8 mouse cellular contexts compared by ENCODE assay signal in genomic region chrX:104200388-104200735, GRCm38 (mm10). TPM values are rescaled to one million over a fixed set of nuclear protein-coding genes. Genes with fewer than 3 reads are reported as not detected.
DNase-seq lines count a peak whose midpoint lies in the region; ATAC-seq and TF ChIP-seq lines count a peak whose summit lies in the region.

No protein-coding gene starts in this region.

- peak overlapping the region; percentile 67 for H3K27ac ChIP-seq in lung, embryonic 14.5 days (ENCODE audit: low read depth)
- peak overlapping the region; percentile 59 for H3K27ac ChIP-seq in heart, embryonic 16.5 days (ENCODE audit: low read length)
- H3K27ac ChIP-seq in midbrain, embryonic 15.5 days, result peak overlapping the region; percentile 97

- H3K4me2 ChIP-seq in lung, embryonic 14.5 days, result peak overlapping the region; percentile 65
- H3K4me2 ChIP-seq in heart, embryonic 16.5 days (ENCODE audit: low read depth, low read length), result peak overlapping the region; percentile 77
- peak overlapping the region; percentile 60 for H3K4me2 ChIP-seq in midbrain, embryonic 15.5 days

- H3K36me3 ChIP-seq in lung, embryonic 14.5 days (ENCODE audit: insufficient read depth), result no peaks in the 10 kb centered on the region
- H3K36me3 ChIP-seq in heart, embryonic 16.5 days (ENCODE audit: control insufficient read depth, insufficient read depth), result no peaks in the 10 kb centered on the region
- no peaks in the 10 kb centered on the region for H3K36me3 ChIP-seq in midbrain, embryonic 15.5 days (replicated peaks)

- DNase-seq in lung, embryonic 14.5 days, result no peak
- DNase-seq in lung, postnatal 36 days, result no peak
- DNase-seq in cerebellum, postnatal 14 days, result peak; percentile 57 to 74
- DNase-seq in layer of hippocampus, postnatal 36 days, result peak; percentile 26 to 45
- no peak for DNase-seq in ovary, postnatal 10 days (ENCODE audit: low spot score)

- 0 out of 2 replicates have a peak, but pooled peaks cover 9% of the 10 kb centered on the region for H3K27me3 ChIP-seq in lung, embryonic 14.5 days (ENCODE audit: insufficient read depth, low read length)
- peaks cover 10% of the 10 kb centered on the region for H3K27me3 ChIP-seq in heart, embryonic 16.5 days (ENCODE audit: control insufficient read depth, insufficient read depth, low read length)
- H3K27me3 ChIP-seq in midbrain, embryonic 15.5 days (replicated peaks), result peaks cover 8% of the 10 kb centered on the region; the same call in 1 of the 2 replicates

- WGBS in lung, embryonic 14.5 days, result 14% methylated on average over 21 of the region's 37 CpGs
- 24% methylated on average over 7 of the region's 37 CpGs for WGBS in heart, embryonic 16.5 days
- 27% methylated on average over 26 of the region's 37 CpGs for WGBS in midbrain, embryonic 15.5 days

- peak; percentile 75 for ATAC-seq in lung, embryonic 14.5 days (ENCODE audit: insufficient read depth)
- peak; percentile 50 for ATAC-seq in heart, embryonic 16.5 days (replicated peaks; ENCODE audit: extremely low read depth, insufficient read depth, low FRiP score)
- ATAC-seq in midbrain, embryonic 15.5 days (replicated peaks), result peak; percentile 64; the same call in 1 of the 2 replicates
- no peak for ATAC-seq in granulocyte monocyte progenitor cell, adult 5-6 weeks (replicated peaks; ENCODE audit: poor library complexity, severe bottlenecking)

- H3K4me3 ChIP-seq in lung, embryonic 14.5 days (ENCODE audit: low read depth, low read length), result peak overlapping the region; percentile 49
- H3K4me3 ChIP-seq in heart, embryonic 16.5 days (ENCODE audit: low read length), result peak overlapping the region; percentile 62
- H3K4me3 ChIP-seq in midbrain, embryonic 15.5 days, result peak overlapping the region; percentile 68

- no peaks in the 10 kb centered on the region for H3K4me1 ChIP-seq in lung, embryonic 14.5 days (ENCODE audit: insufficient read depth)
- H3K4me1 ChIP-seq in heart, embryonic 16.5 days (ENCODE audit: control insufficient read depth, insufficient read depth, low read length), result no peaks in the 10 kb centered on the region
- peaks cover 7% of the 10 kb centered on the region for H3K4me1 ChIP-seq in midbrain, embryonic 15.5 days

- TF ChIP-seq CTCF in lung, embryonic 14.5 days (IDR thresholded peaks at IDR 0.05; ENCODE audit: low read depth), result no peak

- peak overlapping the region; percentile 52 for H3K9ac ChIP-seq in lung, embryonic 14.5 days
- H3K9ac ChIP-seq in heart, embryonic 16.5 days (ENCODE audit: low read length), result peak overlapping the region; percentile 72
- peak overlapping the region; percentile 77 for H3K9ac ChIP-seq in midbrain, embryonic 15.5 days

- no peaks in the 10 kb centered on the region; the same call in 1 of the 2 replicates for H3K9me3 ChIP-seq in lung, embryonic 14.5 days (ENCODE audit: low read depth, low read length)
- no peaks in the 10 kb centered on the region for H3K9me3 ChIP-seq in heart, embryonic 16.5 days (replicated peaks; ENCODE audit: control insufficient read depth, low read length)
- H3K9me3 ChIP-seq in midbrain, embryonic 15.5 days, result no peaks in the 10 kb centered on the region

RNA-seq across cellular contexts. Expression of gene Nexmif, which starts 0.6 kb away (rescaled TPM):
- polyA plus RNA-seq in lung, embryonic 14.5 days (2014; fragmentation: Nextera tagmentation; extraction: Ambion mirVana), result 7.8 and 8.0 TPM in 2 replicates
- 1.0 and 2.0 TPM in 2 replicates for polyA plus RNA-seq in heart, embryonic 16.5 days (2015; fragmentation: Nextera tagmentation; extraction: Ambion mirVana)
- total RNA-seq in layer of hippocampus, postnatal 36 days (2021), result 10 to 100 TPM; 38.2 to 39.0 TPM
- 20.1 and 20.9 TPM in 2 replicates for polyA plus RNA-seq in midbrain, embryonic 15.5 days (2015; fragmentation: Nextera tagmentation; extraction: Ambion mirVana)
- total RNA-seq in granulocyte monocyte progenitor cell, adult 5-6 weeks (2014; fragmentation: Nextera tagmentation), result not detected in 2 replicates
- total RNA-seq in granulocyte monocyte progenitor cell, adult 5-6 weeks (2017), result not detected in 2 replicates

Comparison
In these comparisons a context has a peak if more than half of its experiments do, and no peak if none do; other contexts are left out.
1. DNase-seq: peak in cerebellum, postnatal 14 days (2 of 2) and layer of hippocampus, postnatal 36 days (2 of 2); none in lung, embryonic 14.5 days (single experiment), lung, postnatal 36 days (single experiment) and ovary, postnatal 10 days (single experiment).
2. Peak in every context shown above with its lines, with median percentiles within 50 percentile points of each other: H3K27ac ChIP-seq, H3K4me2 ChIP-seq, H3K4me3 ChIP-seq and H3K9ac ChIP-seq.